Mouse (Mus musculus) forebrain, embryonic 14.5 days (tissue): ENCODE results near the gene Krt82. TPM values are rescaled to one million over a fixed set of nuclear protein-coding genes. Genes with fewer than 3 reads are reported as not detected.
"Not testable (repeated sequence)": the region's sequence is repeated elsewhere in the genome, so short reads cannot be mapped to it uniquely, and the experiment has no call there.

Source experiments
- ATAC-seq: fragments of 200-750 bp; cut with Nextera tagmentation; 2 replicates; pipeline ENCODE4 v1.8.0; 2017; ENCODE audit warnings: mild to moderate bottlenecking, moderate library complexity
- DNase-seq: peaks from one replicate; pipeline ENCODE4 v3.0.0-alpha.2; 2015; ENCODE audit warnings: low spot score
- H3K27ac ChIP-seq: fragments of 300-500 bp; sonication (generic); 2 replicates; pipeline ENCODE4 v1.5.1; 2014; ENCODE audit warnings: low read depth, mild to moderate bottlenecking, control low read depth, low read length, moderate library complexity
- H3K27me3 ChIP-seq: fragments of 300-500 bp; sonication (generic); replicated peaks from 2 replicates; pipeline ENCODE4 v1.6.1; 2014; ENCODE audit warnings: low read length, control low read depth, mixed read lengths; ENCODE audit not compliant: control insufficient read depth, insufficient read depth
- H3K36me3 ChIP-seq: fragments of 300-500 bp; sonication (generic); 2 replicates; pipeline ENCODE4 v1.6.1; 2014; ENCODE audit warnings: low read length, control low read depth; ENCODE audit not compliant: control insufficient read depth, insufficient read depth
- H3K4me1 ChIP-seq: fragments of 300-500 bp; sonication (generic); 2 replicates; pipeline ENCODE4 v1.6.1; 2014; ENCODE audit warnings: antibody characterized with exemption, low read length, control low read depth; ENCODE audit not compliant: control insufficient read depth, insufficient read depth
- H3K4me2 ChIP-seq: fragments of 300-500 bp; sonication (generic); 2 replicates; pipeline ENCODE4 v1.6.1; 2014; ENCODE audit warnings: mild to moderate bottlenecking, control low read depth, low read length
- H3K4me3 ChIP-seq: fragments of 300-500 bp; sonication (generic); 2 replicates; pipeline ENCODE4 v1.5.1; 2014; ENCODE audit warnings: low read depth, low read length, control low read depth
- H3K9ac ChIP-seq: fragments of 300-500 bp; sonication (generic); 2 replicates; pipeline ENCODE4 v1.6.1; 2014; ENCODE audit warnings: mild to moderate bottlenecking, low read length, control low read depth, moderate library complexity
- H3K9me3 ChIP-seq: fragments of 300-500 bp; sonication (generic); replicated peaks from 2 replicates; pipeline ENCODE4 v1.6.1; 2016; ENCODE audit warnings: low read length, control low read depth, mixed read lengths; ENCODE audit not compliant: control insufficient read depth
- WGBS: fragments of 180-500 bp; shearing (Covaris S2); extraction: QIAGEN DNeasy Blood & Tissue Kit; methylation state at CpG from one replicate; pipeline ENCODE4 v1.1.7; 2014; 5-methylcytosine and 5-hydroxymethylcytosine counted together
- polyA plus RNA-seq: library from polyadenylated mRNA; unstranded; fragments of >200 nt; fragmentation: Nextera tagmentation; extraction: Ambion mirVana; gene quantifications from 2 replicates; pipeline ENCODE4 v1.2.1, GENCODE M21; 2014

Gene Krt82
- polyA plus RNA-seq, 1 experiment from 2014 or later, result not detected

- no peaks in the 10 kb centered on the region for H3K27me3 ChIP-seq
- H3K9ac ChIP-seq, result no peak within 1 kb of the TSS
- H3K4me3 ChIP-seq, result no peak within 1 kb of the TSS
- WGBS, result 84% methylated on average over 7 of the region's 7 CpGs
- no peaks in the 10 kb centered on the region for H3K36me3 ChIP-seq
- no peaks in the 10 kb centered on the region for H3K9me3 ChIP-seq
- ATAC-seq (no peak), DNase-seq (no peak)
- no peaks in the 10 kb centered on the region for H3K4me1 ChIP-seq
- no peak within 1 kb of the TSS for H3K27ac ChIP-seq
- no peak within 1 kb of the TSS for H3K4me2 ChIP-seq
Measured at GRCm38 (mm10) chr15:101532720-101533119, 17.7 kb downstream of the Krt82 start, which contains the start of gene Krt84. TSS of gene Krt84 (minus strand) at chr15:101532820.

GRCm38 (mm10) chr15:101522556-101523232, 27.8 kb downstream of the Krt82 start:
- no peaks in the 10 kb centered on the region for H3K4me1 ChIP-seq
- no peak overlapping the region for H3K4me2 ChIP-seq
- no peaks in the 10 kb centered on the region for H3K27me3 ChIP-seq
- H3K9ac ChIP-seq, result no peak overlapping the region
- H3K27ac ChIP-seq, result no peak overlapping the region
- 73% methylated on average over 4 of the region's 4 CpGs for WGBS
- DNase-seq (no peak), ATAC-seq (no peak)
- H3K36me3 ChIP-seq, result no peaks in the 10 kb centered on the region
- H3K9me3 ChIP-seq, result no peaks in the 10 kb centered on the region
- no peak overlapping the region for H3K4me3 ChIP-seq

- DNase-seq (peak; percentile 90), ATAC-seq (no peak)
- Histone ChIP-seq H3K36me3 (no peaks in the 10 kb centered on the region), H3K9me3 (no peaks in the 10 kb centered on the region), H3K4me1 (no peaks in the 10 kb centered on the region), H3K27me3 (no peaks in the 10 kb centered on the region), H3K27ac (no peak overlapping the region), H3K4me3 (no peak overlapping the region), H3K9ac (no peak overlapping the region), H3K4me2 (no peak overlapping the region)
- WGBS, result 15% methylated on average over 2 of the region's 2 CpGs
Measured at GRCm38 (mm10) chr15:101519792-101520191, 30.7 kb downstream of the Krt82 start.

- not testable (repeated sequence) for H3K4me1 ChIP-seq, DNase-seq, H3K4me2 ChIP-seq, H3K36me3 ChIP-seq, ATAC-seq, H3K27ac ChIP-seq, H3K4me3 ChIP-seq, H3K27me3 ChIP-seq, H3K9me3 ChIP-seq, H3K9ac ChIP-seq
- 77% methylated on average over 2 of the region's 2 CpGs for WGBS
Measured at GRCm38 (mm10) chr15:101517161-101517560, 33.3 kb downstream of the Krt82 start, which contains the start of gene Gm49425. TSS of gene Gm49425 (minus strand) at chr15:101517261.

- Histone ChIP-seq H3K9ac (no peak overlapping the region), H3K4me1 (no peaks in the 10 kb centered on the region), H3K4me3 (no peak overlapping the region), H3K36me3 (no peaks in the 10 kb centered on the region), H3K4me2 (no peak overlapping the region), H3K9me3 (no peaks in the 10 kb centered on the region), H3K27ac (no peak overlapping the region), H3K27me3 (no peaks in the 10 kb centered on the region)
- DNase-seq (no peak), ATAC-seq (no peak)
- 86% methylated on average over 9 of the region's 9 CpGs for WGBS
Measured at GRCm38 (mm10) chr15:101508247-101508646, 42.2 kb downstream of the Krt82 start.

- ATAC-seq, result no peak
- WGBS, result 79% methylated on average over 14 of the region's 14 CpGs
- Histone ChIP-seq H3K9me3 (no peaks in the 10 kb centered on the region), H3K4me3 (no peak overlapping the region), H3K27me3 (no peaks in the 10 kb centered on the region), H3K4me1 (no peaks in the 10 kb centered on the region), H3K27ac (no peak overlapping the region), H3K9ac (no peak overlapping the region), H3K36me3 (no peaks in the 10 kb centered on the region), H3K4me2 (no peak overlapping the region)
- DNase-seq, result no peak
Measured at GRCm38 (mm10) chr15:101506896-101507758, 43.3 kb downstream of the Krt82 start.

GRCm38 (mm10) chr15:101497181-101497580, 53.3 kb downstream of the Krt82 start:
- H3K4me3 ChIP-seq, result no peak overlapping the region
- no peaks in the 10 kb centered on the region for H3K36me3 ChIP-seq
- ATAC-seq, result no peak
- no peak overlapping the region for H3K9ac ChIP-seq
- H3K4me2 ChIP-seq, result no peak overlapping the region
- H3K27ac ChIP-seq, result no peak overlapping the region
- H3K9me3 ChIP-seq, result no peaks in the 10 kb centered on the region
- WGBS, result 60% methylated on average over 2 of the region's 2 CpGs
- H3K4me1 ChIP-seq, result no peaks in the 10 kb centered on the region
- no peaks in the 10 kb centered on the region for H3K27me3 ChIP-seq
- peak; percentile 27 for DNase-seq

GRCm38 (mm10) chr15:101495266-101495665, 55.2 kb downstream of the Krt82 start:
- Histone ChIP-seq H3K36me3 (no peaks in the 10 kb centered on the region), H3K27me3 (no peaks in the 10 kb centered on the region), H3K9me3 (no peaks in the 10 kb centered on the region), H3K4me2 (no peak overlapping the region), H3K27ac (no peak overlapping the region), H3K4me3 (no peak overlapping the region), H3K9ac (no peak overlapping the region), H3K4me1 (no peaks in the 10 kb centered on the region)
- ATAC-seq (no peak), DNase-seq (no peak)
- WGBS, result 86% methylated on average over 8 of the region's 8 CpGs

GRCm38 (mm10) chr15:101494203-101494602, 56.3 kb downstream of the Krt82 start:
- Histone ChIP-seq H3K9me3 (no peaks in the 10 kb centered on the region), H3K4me3 (no peak overlapping the region), H3K4me2 (no peak overlapping the region), H3K27ac (no peak overlapping the region), H3K27me3 (no peaks in the 10 kb centered on the region), H3K9ac (no peak overlapping the region), H3K36me3 (no peaks in the 10 kb centered on the region), H3K4me1 (no peaks in the 10 kb centered on the region)
- DNase-seq, result no peak
- 82% methylated on average over 1 of the region's 1 CpGs for WGBS
- no peak for ATAC-seq
